In the genomic region with DNA sequence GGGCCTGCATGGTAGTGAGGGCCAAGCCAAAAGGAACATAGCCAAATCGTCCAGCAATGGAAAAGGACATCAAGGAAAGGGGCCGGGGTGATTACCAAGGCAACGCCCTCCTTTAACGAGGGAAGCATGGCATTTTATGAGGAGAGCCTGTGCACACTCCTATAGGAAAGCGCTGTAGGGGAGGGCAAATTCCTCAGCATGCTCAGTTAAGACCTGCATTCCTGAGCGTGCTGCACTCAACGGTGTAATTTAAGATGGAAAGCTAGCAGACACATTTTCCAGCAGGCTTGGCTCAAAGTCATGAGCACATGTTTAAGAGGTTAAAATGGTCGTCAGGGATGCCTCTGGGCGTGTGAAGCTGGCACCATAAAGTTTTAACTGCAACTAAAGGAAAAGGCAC, we compare ENCODE assay signal across 8 mouse cellular contexts. TPM values are rescaled to one million over a fixed set of nuclear protein-coding genes. Genes with fewer than 3 reads are reported as not detected.
DNase-seq lines count a peak whose midpoint lies in the region; ATAC-seq and TF ChIP-seq lines count a peak whose summit lies in the region.

No protein-coding gene starts in this region.

- TF ChIP-seq CTCF in gastrocnemius, adult 2 months (IDR thresholded peaks at IDR 0.05) = no peak

- no peak overlapping the region for H3K9ac ChIP-seq in intestine, embryonic 16.5 days (ENCODE audit: low read depth, low read length)
- no peak overlapping the region for H3K9ac ChIP-seq in midbrain, embryonic 11.5 days (ENCODE audit: low read length)

- no peaks in the 10 kb centered on the region for H3K9me3 ChIP-seq in intestine, embryonic 16.5 days (ENCODE audit: control insufficient read depth, low read length)
- H3K9me3 ChIP-seq in midbrain, embryonic 11.5 days (ENCODE audit: control insufficient read depth, low read length) = no peaks in the 10 kb centered on the region

- intact Hi-C loops in gastrocnemius, adult 2 months (cut with DNase I) = no loop called here
- intact Hi-C loops in left cerebral cortex, postnatal 10 days (cut with DNase I) = no loop called here
- intact Hi-C loops in left cerebral cortex, postnatal 14 days (cut with DNase I) = no loop called here

- H3K36me3 ChIP-seq in intestine, embryonic 16.5 days (ENCODE audit: control insufficient read depth, insufficient read depth, low read length) = no peaks in the 10 kb centered on the region
- no peaks in the 10 kb centered on the region for H3K36me3 ChIP-seq in midbrain, embryonic 11.5 days (ENCODE audit: control insufficient read depth, insufficient read depth, low read length)

- peak; percentile 58 for DNase-seq in gastrocnemius, adult 2 months
- DNase-seq in gastrocnemius, postnatal 10 days = no peak
- peak; percentile 60 for DNase-seq in embryo, embryonic 9.5 days (ENCODE audit: extremely low spot score)
- DNase-seq in midbrain, embryonic 11.5 days (ENCODE audit: low spot score, missing footprints) = peak; percentile 89
- no peak for DNase-seq in layer of hippocampus, postnatal 25 days (ENCODE audit: extremely low spot score in 1 of 2, low spot score in 1 of 2)
- no peak for DNase-seq in left cerebral cortex, postnatal 10 days (ENCODE audit: extremely low spot score in 1 of 2, low spot score in 2 of 2)
- no peak for DNase-seq in left cerebral cortex, postnatal 14 days (ENCODE audit: low spot score in 2 of 2)

- peak; percentile 81 for ATAC-seq in intestine, embryonic 16.5 days
- ATAC-seq in midbrain, embryonic 11.5 days (ENCODE audit: low FRiP score) = peak; percentile 70; the same call in 1 of the 2 replicates

- H3K4me1 ChIP-seq in intestine, embryonic 16.5 days (ENCODE audit: control insufficient read depth, insufficient read depth, low read length) = peaks cover 15% of the 10 kb centered on the region
- H3K4me1 ChIP-seq in midbrain, embryonic 11.5 days (ENCODE audit: control insufficient read depth, insufficient read depth, low read length) = no peaks in the 10 kb centered on the region

- no peaks in the 10 kb centered on the region for H3K27me3 ChIP-seq in intestine, embryonic 16.5 days (replicated peaks; ENCODE audit: control insufficient read depth, insufficient read depth, low read length)
- H3K27me3 ChIP-seq in midbrain, embryonic 11.5 days (ENCODE audit: control insufficient read depth, insufficient read depth, low read length) = no peaks in the 10 kb centered on the region

- 17% methylated on average over 9 of the region's 9 CpGs for WGBS in intestine, embryonic 16.5 days
- WGBS in midbrain, embryonic 11.5 days = 31% methylated on average over 9 of the region's 9 CpGs

- H3K27ac ChIP-seq in gastrocnemius, adult 2 months = peak overlapping the region; percentile 85
- H3K27ac ChIP-seq in intestine, embryonic 16.5 days (ENCODE audit: low read length) = no peak overlapping the region
- no peak overlapping the region for H3K27ac ChIP-seq in midbrain, embryonic 11.5 days (ENCODE audit: low read depth, low read length)

- H3K4me2 ChIP-seq in intestine, embryonic 16.5 days (ENCODE audit: low read depth, low read length) = no peak overlapping the region
- no peak overlapping the region for H3K4me2 ChIP-seq in midbrain, embryonic 11.5 days

- peak overlapping the region; percentile 63 for H3K4me3 ChIP-seq in gastrocnemius, adult 2 months
- H3K4me3 ChIP-seq in intestine, embryonic 16.5 days (ENCODE audit: low read length) = no peak overlapping the region
- H3K4me3 ChIP-seq in midbrain, embryonic 11.5 days (ENCODE audit: low read depth, low read length) = no peak overlapping the region

RNA-seq across cellular contexts. Expression of a gene that starts 56.6 kb away (rescaled TPM):
- not detected for total RNA-seq in gastrocnemius, adult 2 months (2021)
- not detected for total RNA-seq in gastrocnemius, postnatal 10 days (2021)
- polyA plus RNA-seq in intestine, embryonic 16.5 days (2015; fragmentation: Nextera tagmentation; extraction: Ambion mirVana) = not detected in 2 replicates
- polyA plus RNA-seq in midbrain, embryonic 11.5 days (2014; fragmentation: Nextera tagmentation; extraction: Ambion mirVana) = not detected in 2 replicates
- total RNA-seq in layer of hippocampus, postnatal 25 days (2021) = not detected
- total RNA-seq in left cerebral cortex, postnatal 10 days (2021) = not detected
- not detected for total RNA-seq in left cerebral cortex, postnatal 14 days (2021)

Comparison
In these comparisons a context has a peak if more than half of its experiments do, and no peak if none do; other contexts are left out.
1. DNase-seq: peak in gastrocnemius, adult 2 months (single experiment), embryo, embryonic 9.5 days (single experiment) and midbrain, embryonic 11.5 days (single experiment); none in gastrocnemius, postnatal 10 days (single experiment), layer of hippocampus, postnatal 25 days (0 of 2), left cerebral cortex, postnatal 10 days (0 of 2) and left cerebral cortex, postnatal 14 days (0 of 2).